ENCODE assay signal across 27 mouse cellular contexts in the genomic region with DNA sequence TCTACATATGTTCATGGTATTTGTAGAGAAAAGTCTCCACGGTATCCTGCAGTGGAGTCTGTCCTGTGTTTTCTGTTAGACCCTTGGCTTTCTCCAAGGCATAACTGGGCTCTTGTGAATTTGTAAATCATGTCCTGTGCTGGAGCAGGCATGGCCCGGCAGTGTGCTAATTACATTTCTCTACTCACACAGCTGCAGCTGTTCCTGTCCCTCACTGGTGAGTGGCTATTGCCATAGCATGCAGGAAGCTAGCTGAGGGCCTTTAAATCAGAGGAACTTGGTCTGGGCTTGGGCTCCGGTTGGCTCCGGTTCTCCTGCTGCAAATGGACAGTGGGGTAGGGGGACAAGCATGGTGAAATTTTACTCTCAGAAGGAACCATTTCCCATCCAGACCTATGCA.
DNase-seq lines count a peak whose midpoint lies in the region; ATAC-seq and TF ChIP-seq lines count a peak whose summit lies in the region.
"Had no signal": no experiment of that assay in that cellular context is flagged by ENCODE, and none has a peak within 500 bp of the region (broad histone marks: within the 10 kb centered on the region; RNA-seq: fewer than 3 reads in every experiment).

No protein-coding gene starts in this region.

- no peak overlapping the region for H3K4me3 ChIP-seq in embryonic facial prominence, embryonic 14.5 days (ENCODE audit: low read depth, low read length)
- no peak overlapping the region for H3K4me3 ChIP-seq in embryonic facial prominence, embryonic 10.5 days
- H3K4me3 ChIP-seq in C2C12 (ENCODE audit: insufficient read depth, poor library complexity, severe bottlenecking), result no peak overlapping the region
- no peak overlapping the region for H3K4me3 ChIP-seq in limb, embryonic 14.5 days (replicated peaks; ENCODE audit: low read length)
- H3K4me3 ChIP-seq: heart, adult 2 months; limb, embryonic 15.5 days; liver, embryonic 13.5 days; megakaryocyte, embryonic 14.5 days; midbrain, embryonic 13.5 days; neural tube, embryonic 12.5 days had no signal

- H3K79me2 ChIP-seq in C2C12 (ENCODE audit: control insufficient read depth, insufficient read depth), result no peaks in the 10 kb centered on the region

- H3K4me1 ChIP-seq in embryonic facial prominence, embryonic 14.5 days (ENCODE audit: control insufficient read depth, insufficient read depth, low read length), result no peaks in the 10 kb centered on the region
- H3K4me1 ChIP-seq in embryonic facial prominence, embryonic 10.5 days, result no peaks in the 10 kb centered on the region
- no peaks in the 10 kb centered on the region for H3K4me1 ChIP-seq in limb, embryonic 14.5 days (ENCODE audit: control insufficient read depth, insufficient read depth, low read length)
- H3K4me1 ChIP-seq: limb, embryonic 15.5 days; liver, embryonic 13.5 days; megakaryocyte, embryonic 14.5 days; midbrain, embryonic 13.5 days; neural tube, embryonic 12.5 days had no signal

- no peaks in the 10 kb centered on the region for H3K36me3 ChIP-seq in embryonic facial prominence, embryonic 14.5 days (ENCODE audit: control insufficient read depth, insufficient read depth, low read length)
- H3K36me3 ChIP-seq in embryonic facial prominence, embryonic 10.5 days (replicated peaks), result no peaks in the 10 kb centered on the region
- H3K36me3 ChIP-seq in C2C12 (ENCODE audit: control insufficient read depth, insufficient read depth), result no peaks in the 10 kb centered on the region
- H3K36me3 ChIP-seq in limb, embryonic 14.5 days (ENCODE audit: control insufficient read depth, insufficient read depth, low read length), result no peaks in the 10 kb centered on the region
- H3K36me3 ChIP-seq: limb, embryonic 15.5 days; liver, embryonic 13.5 days; midbrain, embryonic 13.5 days; neural tube, embryonic 12.5 days had no signal

- no peak overlapping the region for H3K27ac ChIP-seq in embryonic facial prominence, embryonic 14.5 days (replicated peaks; ENCODE audit: low read depth, low read length)
- H3K27ac ChIP-seq in embryonic facial prominence, embryonic 10.5 days (replicated peaks), result no peak overlapping the region
- H3K27ac ChIP-seq in limb, embryonic 14.5 days (replicated peaks; ENCODE audit: low read depth, low read length), result no peak overlapping the region
- H3K27ac ChIP-seq: heart, adult 2 months; limb, embryonic 15.5 days; liver, embryonic 13.5 days; midbrain, embryonic 13.5 days; neural tube, embryonic 12.5 days had no signal

- H3K79me3 ChIP-seq in C2C12 (ENCODE audit: low read depth), result no peaks in the 10 kb centered on the region

- no peak overlapping the region for H3K4me2 ChIP-seq in embryonic facial prominence, embryonic 14.5 days (ENCODE audit: low read depth, low read length)
- no peak overlapping the region for H3K4me2 ChIP-seq in limb, embryonic 14.5 days (replicated peaks; ENCODE audit: low read depth, low read length, severe bottlenecking)
- H3K4me2 ChIP-seq: limb, embryonic 15.5 days; liver, embryonic 13.5 days; midbrain, embryonic 13.5 days; neural tube, embryonic 12.5 days had no signal

- ATAC-seq in embryonic facial prominence, embryonic 14.5 days (ENCODE audit: low read depth), result no peak
- no peak for ATAC-seq in limb, embryonic 14.5 days (ENCODE audit: low FRiP score, low read depth)
- ATAC-seq: forebrain, embryonic 14.5 days; hindbrain, embryonic 16.5 days; lung, postnatal 0 days; midbrain, embryonic 13.5 days; Patski had no signal

- H3ac ChIP-seq in C2C12 (ENCODE audit: control insufficient read depth, insufficient read length, low read depth), result no peak overlapping the region

- no peak for TF ChIP-seq POLR2A in limb, embryonic 14.5 days (IDR thresholded peaks at IDR 0.05; ENCODE audit: borderline replicate concordance, extremely low read depth, insufficient read depth, insufficient read length)

- 73% methylated on average over 4 of the region's 4 CpGs for WGBS in embryonic facial prominence, embryonic 14.5 days
- 87% methylated on average over 4 of the region's 4 CpGs for WGBS in embryonic facial prominence, embryonic 10.5 days
- 71% methylated on average over 4 of the region's 4 CpGs for WGBS in limb, embryonic 14.5 days

- DNase-seq in embryonic facial prominence, embryonic 14.5 days (ENCODE audit: low spot score), result peak; percentile 64
- DNase-seq in embryonic facial prominence, embryonic 10.5 days (ENCODE audit: low spot score), result no peak
- peak; percentile 21 to 42 for DNase-seq in gastrocnemius, adult 8-10 months (ENCODE audit: low spot score in 2 of 2)
- peak; percentile 16 for DNase-seq in limb, embryonic 14.5 days (ENCODE audit: low spot score)
- DNase-seq in natural killer cell, adult 2 months (ENCODE audit: low spot score in 2 of 2), result no peak
- DNase-seq in kidney, postnatal 25 days, result no peak
- DNase-seq: adrenal gland, postnatal 14 days; cerebellum, adult 11-12 months; cerebellum, postnatal 10 days; heart, adult 2 months; kidney, adult 18-20 months; layer of hippocampus, postnatal 36 days; liver, embryonic 13.5 days; lung, adult 18-20 months; lung, postnatal 4 days; right cerebral cortex, postnatal 4 days; thymus, adult 2 months; thymus, postnatal 36 days had no signal

- no peaks in the 10 kb centered on the region for H3K27me3 ChIP-seq in embryonic facial prominence, embryonic 14.5 days (replicated peaks; ENCODE audit: control insufficient read depth, insufficient read depth, low read length)
- no peaks in the 10 kb centered on the region for H3K27me3 ChIP-seq in embryonic facial prominence, embryonic 10.5 days (replicated peaks; ENCODE audit: low read depth, poor library complexity, severe bottlenecking)
- no peaks in the 10 kb centered on the region for H3K27me3 ChIP-seq in C2C12 (ENCODE audit: control insufficient read depth, insufficient read depth, insufficient read length)
- H3K27me3 ChIP-seq in limb, embryonic 14.5 days (ENCODE audit: control insufficient read depth, insufficient read depth, low read length), result no peaks in the 10 kb centered on the region
- H3K27me3 ChIP-seq: limb, embryonic 15.5 days; liver, embryonic 13.5 days; midbrain, embryonic 13.5 days; neural tube, embryonic 12.5 days; Patski had no signal

- TF ChIP-seq CTCF in C2C12 (IDR thresholded peaks at IDR 0.05; ENCODE audit: control insufficient read depth, insufficient read depth, insufficient read length), result no peak

- no peaks in the 10 kb centered on the region for H3K9me3 ChIP-seq in embryonic facial prominence, embryonic 14.5 days (ENCODE audit: control insufficient read depth, low read length)
- no peaks in the 10 kb centered on the region for H3K9me3 ChIP-seq in embryonic facial prominence, embryonic 10.5 days
- no peaks in the 10 kb centered on the region for H3K9me3 ChIP-seq in limb, embryonic 14.5 days (ENCODE audit: control insufficient read depth, low read length)
- H3K9me3 ChIP-seq: limb, embryonic 15.5 days; liver, embryonic 13.5 days; megakaryocyte, embryonic 14.5 days; midbrain, embryonic 13.5 days; neural tube, embryonic 12.5 days had no signal

- no peak overlapping the region for H3K9ac ChIP-seq in embryonic facial prominence, embryonic 14.5 days (ENCODE audit: low read depth, low read length)
- H3K9ac ChIP-seq in limb, embryonic 14.5 days (ENCODE audit: low read depth, low read length, severe bottlenecking), result no peak overlapping the region
- H3K9ac ChIP-seq: limb, embryonic 15.5 days; liver, embryonic 13.5 days; midbrain, embryonic 13.5 days; neural tube, embryonic 12.5 days had no signal

TF ChIP-seq in C2C12, 6 proteins besides CTCF, POLR2A, EP300 and RAD21:
- TF ChIP-seq MYOD1 (IDR thresholded peaks at IDR 0.05; ENCODE audit: control insufficient read depth, insufficient read length, low read depth), result peak; percentile 96
- no peak for TF ChIP-seq FOSL1 (IDR thresholded peaks at IDR 0.05; ENCODE audit: insufficient read depth, low read length, poor library complexity, severe bottlenecking)
- no peak for TF ChIP-seq MAX (IDR thresholded peaks at IDR 0.05)

Comparison
In these comparisons a context has a peak if more than half of its experiments do, and no peak if none do; other contexts are left out.
1. DNase-seq: peak in embryonic facial prominence, embryonic 14.5 days (single experiment), gastrocnemius, adult 8-10 months (2 of 2) and limb, embryonic 14.5 days (single experiment); none in embryonic facial prominence, embryonic 10.5 days (single experiment), natural killer cell, adult 2 months (0 of 2) and kidney, postnatal 25 days (0 of 2).